Mouse (Mus musculus) megakaryocyte, embryonic 14.5 days (primary cell): Measurements from ENCODE around the gene Vps4b. TPM values are rescaled to one million over a fixed set of nuclear protein-coding genes. Genes with fewer than 3 reads are reported as not detected.

Experiments used
- H3K27me3 ChIP-seq: replicated peaks from 2 replicates; pipeline ENCODE3; 2012; ENCODE audit warnings: inconsistent platforms
- H3K36me3 ChIP-seq: replicated peaks from 2 replicates; pipeline ENCODE3; 2012; ENCODE audit warnings: low read length, inconsistent platforms, mixed read lengths
- H3K4me1 ChIP-seq: 2 replicates; pipeline ENCODE4 v1.6.1; 2012; ENCODE audit warnings: inconsistent platforms
- H3K4me3 ChIP-seq: replicated peaks from 2 replicates; pipeline ENCODE3; 2012; ENCODE audit warnings: moderate library complexity, mild to moderate bottlenecking, inconsistent platforms
- H3K9me3 ChIP-seq: 2 replicates; pipeline ENCODE4 v1.6.1; 2012; ENCODE audit warnings: inconsistent platforms
- FLI1 ChIP-seq: IDR thresholded peaks from 2 replicates; pipeline ENCODE4 v1.6.1; 2012; ENCODE audit warnings: low read length, inconsistent platforms, mixed read lengths
- GATA1 ChIP-seq: IDR thresholded peaks from 3 replicates; pipeline ENCODE4 v1.6.1; 2012; ENCODE audit warnings: mixed read lengths, low read length, inconsistent platforms, borderline replicate concordance
- polyA plus RNA-seq: library from polyadenylated mRNA; stranded (reverse); fragments of >175 nt; gene quantifications from 2 replicates; pipeline ENCODE4 v1.2.3, GENCODE M21; 2012; ENCODE audit warnings: low replicate concordance; ENCODE audit not compliant: insufficient read depth

Gene Vps4b
- polyA plus RNA-seq, 1 experiment = 23.8 TPM

DNA sequence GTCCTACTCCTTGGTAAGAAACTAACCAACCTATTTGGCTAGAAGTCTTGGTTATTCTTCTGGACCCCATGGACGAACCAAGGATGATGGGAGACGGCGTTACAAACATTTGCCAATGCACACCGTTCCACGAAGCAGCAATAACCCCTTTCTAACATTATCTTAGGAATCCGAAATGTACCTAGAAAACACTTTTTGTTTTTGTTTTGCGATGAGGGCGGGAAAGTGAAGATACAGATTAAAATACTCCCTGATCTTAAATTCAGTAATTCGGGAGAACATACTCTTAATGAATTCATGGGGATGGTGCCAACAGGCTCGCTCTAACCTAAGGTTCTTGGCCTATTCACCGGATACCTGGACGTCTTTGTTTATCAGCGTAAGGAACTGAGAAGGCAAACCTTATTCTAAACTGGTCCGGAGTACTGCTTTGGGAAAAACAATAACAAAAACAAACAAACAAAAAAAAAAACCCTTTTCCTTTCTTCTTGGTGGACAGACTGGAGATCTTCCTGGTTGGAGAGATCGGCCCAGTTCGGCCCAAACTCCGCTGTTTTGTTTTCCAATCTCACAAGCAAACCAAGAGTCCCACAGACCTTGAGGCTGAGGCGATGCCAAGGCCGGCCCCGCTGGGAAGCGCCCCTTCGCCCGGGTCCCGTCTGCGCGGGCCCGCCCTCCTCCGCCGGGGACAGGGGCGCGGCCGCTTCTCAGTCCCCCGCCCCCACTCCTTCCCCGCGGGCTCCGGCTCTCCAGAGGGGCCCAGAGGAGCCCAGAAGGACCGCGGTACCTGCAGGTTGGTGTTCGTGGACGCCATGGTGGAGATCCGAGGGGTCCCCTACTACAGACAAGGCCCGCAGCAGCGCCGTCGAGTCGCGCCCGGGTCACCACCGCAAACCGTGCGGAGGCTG lies 640 bp downstream of the Vps4b start:
- H3K27me3 ChIP-seq = no peaks in the 10 kb centered on the region
- H3K36me3 ChIP-seq = peaks cover 21% of the 10 kb centered on the region
- no peaks in the 10 kb centered on the region for H3K9me3 ChIP-seq
- peak overlapping the region; percentile 97 for H3K4me3 ChIP-seq
- H3K4me1 ChIP-seq = peaks cover 31% of the 10 kb centered on the region
- TF ChIP-seq GATA1 (no peak), FLI1 (no peak)

GRCm38 (mm10) chr1:106774896-106775295 lies 21.6 kb downstream of the Vps4b start:
- peaks cover 99% of the 10 kb centered on the region for H3K36me3 ChIP-seq
- H3K4me1 ChIP-seq = no peaks in the 10 kb centered on the region
- TF ChIP-seq FLI1 = no peak
- no peak for TF ChIP-seq GATA1
- no peaks in the 10 kb centered on the region for H3K27me3 ChIP-seq
- no peak overlapping the region for H3K4me3 ChIP-seq
- H3K9me3 ChIP-seq = no peaks in the 10 kb centered on the region

DNA sequence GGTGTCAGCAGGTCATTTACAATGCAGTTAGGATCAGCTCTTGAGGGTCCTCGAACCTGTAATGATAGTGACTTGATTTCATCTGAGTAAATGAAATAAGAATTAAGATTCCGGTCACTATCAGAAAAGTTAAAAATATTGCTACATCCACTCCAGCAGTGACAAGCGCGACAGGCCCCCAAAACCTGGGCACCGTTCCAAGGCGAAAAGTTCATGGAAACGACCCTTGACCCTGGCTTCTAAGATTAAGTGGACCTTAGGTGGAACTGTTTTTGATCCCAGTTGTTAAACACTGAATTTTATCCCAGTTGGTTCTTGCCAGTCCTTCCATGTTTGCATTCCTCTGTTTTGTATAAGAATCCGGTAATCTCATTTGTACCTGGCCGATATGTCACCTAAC lies 22.4 kb downstream of the Vps4b start:
- Histone ChIP-seq H3K4me1 (peaks cover 2% of the 10 kb centered on the region; the same call in 1 of the 2 replicates), H3K9me3 (no peaks in the 10 kb centered on the region), H3K4me3 (no peak overlapping the region), H3K27me3 (no peaks in the 10 kb centered on the region), H3K36me3 (peaks cover 98% of the 10 kb centered on the region)
- TF ChIP-seq GATA1 = no peak
- TF ChIP-seq FLI1 = no peak

- no peak overlapping the region for H3K4me3 ChIP-seq
Measured at GRCm38 (mm10) chr1:106768773-106769172, 27.8 kb downstream of the Vps4b start.

DNA sequence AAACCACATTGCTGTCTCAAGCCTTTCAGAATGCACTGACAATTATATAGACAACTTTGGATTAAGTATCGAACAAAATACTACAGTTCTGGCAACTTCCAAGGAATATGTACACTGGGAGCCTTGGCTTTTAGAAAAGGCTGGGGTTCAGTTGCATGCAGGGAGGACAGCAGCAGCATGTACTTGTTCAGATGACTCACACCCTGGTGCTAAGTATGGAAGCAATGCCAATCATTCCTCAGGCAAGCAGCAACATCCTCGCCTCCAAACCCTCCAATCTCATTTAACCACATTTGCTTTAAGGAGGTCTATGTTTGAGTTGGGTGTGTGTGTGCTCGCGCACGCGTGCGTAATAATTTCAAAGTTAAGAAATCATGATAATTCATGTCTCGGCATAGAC lies 30.8 kb downstream of the Vps4b start:
- H3K4me3 ChIP-seq = no peak overlapping the region
- TF ChIP-seq GATA1 (no peak), FLI1 (no peak)
- H3K4me1 ChIP-seq = peaks cover 12% of the 10 kb centered on the region; the same call in 1 of the 2 replicates
- no peaks in the 10 kb centered on the region for H3K27me3 ChIP-seq
- H3K36me3 ChIP-seq = peaks cover 74% of the 10 kb centered on the region
- no peaks in the 10 kb centered on the region for H3K9me3 ChIP-seq

More at GRCm38 (mm10) chr1:106768773-106769172, 27.8 kb downstream of the Vps4b start:
- TF ChIP-seq GATA1 (no peak), FLI1 (no peak)
- no peaks in the 10 kb centered on the region for H3K9me3 ChIP-seq
- no peaks in the 10 kb centered on the region for H3K27me3 ChIP-seq
- peaks cover 92% of the 10 kb centered on the region for H3K36me3 ChIP-seq
- peaks cover 7% of the 10 kb centered on the region; the same call in 1 of the 2 replicates for H3K4me1 ChIP-seq

- H3K36me3 ChIP-seq = peaks cover 65% of the 10 kb centered on the region
- no peaks in the 10 kb centered on the region for H3K9me3 ChIP-seq
- H3K4me1 ChIP-seq = peaks cover 16% of the 10 kb centered on the region; the same call in 1 of the 2 replicates
- no peaks in the 10 kb centered on the region for H3K27me3 ChIP-seq
- TF ChIP-seq FLI1 (no peak), GATA1 (no peak)
- no peak overlapping the region for H3K4me3 ChIP-seq
Measured at GRCm38 (mm10) chr1:106764846-106765245, 31.7 kb downstream of the Vps4b start.

DNA sequence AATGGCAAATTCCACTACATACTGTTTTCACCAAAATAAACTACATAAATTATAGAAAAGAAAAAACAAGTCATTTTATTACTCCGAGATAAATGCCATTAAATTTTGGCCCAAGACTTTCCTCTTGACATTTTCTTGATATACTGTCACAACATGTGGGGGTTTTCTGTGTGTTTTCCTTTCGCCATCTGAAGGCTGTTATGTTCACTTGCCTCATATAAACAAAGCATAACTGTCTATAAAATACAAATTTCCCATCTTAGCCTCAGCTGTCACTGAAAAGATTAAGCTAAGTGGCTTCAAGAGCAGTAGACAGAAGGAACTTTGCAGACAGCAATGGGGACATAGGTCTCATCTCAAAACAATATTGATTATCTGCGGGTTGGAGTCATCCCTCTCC lies 32.2 kb downstream of the Vps4b start:
- Histone ChIP-seq H3K4me3 (no peak overlapping the region), H3K4me1 (peaks cover 18% of the 10 kb centered on the region), H3K9me3 (no peaks in the 10 kb centered on the region), H3K36me3 (peaks cover 61% of the 10 kb centered on the region), H3K27me3 (no peaks in the 10 kb centered on the region)
- TF ChIP-seq FLI1 (no peak), GATA1 (no peak)

GRCm38 (mm10) chr1:106760750-106761149 lies 35.8 kb downstream of the Vps4b start:
- Histone ChIP-seq H3K4me3 (peak overlapping the region; percentile 65), H3K36me3 (peaks cover 25% of the 10 kb centered on the region), H3K9me3 (no peaks in the 10 kb centered on the region), H3K4me1 (peaks cover 41% of the 10 kb centered on the region), H3K27me3 (no peaks in the 10 kb centered on the region)
- TF ChIP-seq FLI1 (no peak), GATA1 (no peak)

DNA sequence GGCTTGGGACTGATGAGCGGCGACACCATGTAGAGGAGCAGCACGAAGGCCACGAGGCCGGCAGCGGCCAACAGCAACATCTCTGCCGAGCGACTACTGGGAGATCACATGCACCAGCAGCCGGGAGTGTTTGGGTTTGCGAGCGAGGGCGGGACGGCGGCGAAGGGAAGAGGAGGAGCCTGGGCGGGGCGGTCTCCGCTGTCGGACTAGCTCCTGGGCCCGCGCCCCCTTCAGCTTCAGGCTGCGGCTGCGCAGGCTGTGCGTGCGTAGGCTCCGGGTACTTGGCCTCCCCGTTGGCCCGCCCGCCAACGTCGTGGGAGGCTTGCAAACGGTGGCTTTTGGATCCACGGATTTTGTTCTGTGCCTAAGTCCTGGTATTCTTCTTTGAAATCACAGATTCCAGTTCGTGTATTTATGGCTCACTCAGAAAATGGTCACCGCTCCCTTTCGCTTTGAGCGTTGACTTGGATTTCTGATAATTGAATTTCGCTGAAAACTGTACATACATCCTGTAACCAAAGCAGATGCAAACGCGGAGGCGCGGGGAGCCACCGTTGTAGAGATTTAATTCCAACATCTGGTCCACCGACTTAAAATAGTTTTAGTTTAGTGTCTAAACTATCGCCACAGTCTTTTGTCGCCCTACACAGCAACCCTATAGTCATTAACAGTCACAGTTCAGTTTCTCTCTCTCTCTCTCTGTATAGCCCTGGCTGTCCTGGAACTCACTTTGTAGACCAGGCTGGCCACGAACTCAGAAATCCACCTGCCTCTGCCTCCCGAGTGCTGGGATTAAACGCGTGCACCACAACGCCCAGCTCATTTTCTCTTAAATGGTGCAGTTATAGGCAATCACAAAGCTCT lies 36.7 kb downstream of the Vps4b start, which contains the start of gene Kdsr:
Gene Kdsr (minus strand): TSS at position 156 of the 864 bp plus-strand sequence.
- no peak for TF ChIP-seq GATA1
- TF ChIP-seq FLI1 = no peak
- no peaks in the 10 kb centered on the region for H3K9me3 ChIP-seq
- H3K4me1 ChIP-seq = peaks cover 41% of the 10 kb centered on the region
- no peaks in the 10 kb centered on the region for H3K27me3 ChIP-seq
- H3K36me3 ChIP-seq = peaks cover 24% of the 10 kb centered on the region
- peak within 1 kb of the TSS; percentile 93 for H3K4me3 ChIP-seq
